Mouse (Mus musculus) liver, embryonic 14.5 days (tissue): ENCODE measurements around the gene Sh3bgr.

Experiments
- CTCF ChIP-seq: IDR thresholded peaks from 2 replicates; pipeline ENCODE4 v1.5.1; 2016; ENCODE audit warnings: antibody characterized with exemption, low read depth, control low read depth
- EP300 ChIP-seq: IDR thresholded peaks from 2 replicates; pipeline ENCODE4 v1.6.1; 2016; ENCODE audit warnings: antibody characterized with exemption, low read depth

GRCm38 (mm10) chr16:96228438-96228837 is 28.2 kb downstream of the Sh3bgr start:
- no peak for TF ChIP-seq CTCF
- no peak for TF ChIP-seq EP300
